Mouse (Mus musculus): ENCODE measurements at regions not wholly inside any gene's neighbourhood (a gene's known extent, or its start where the extent isn't known, plus 50 kb on each side); places are given as distances from the start of the nearest gene placed in this dataset.

DNA sequence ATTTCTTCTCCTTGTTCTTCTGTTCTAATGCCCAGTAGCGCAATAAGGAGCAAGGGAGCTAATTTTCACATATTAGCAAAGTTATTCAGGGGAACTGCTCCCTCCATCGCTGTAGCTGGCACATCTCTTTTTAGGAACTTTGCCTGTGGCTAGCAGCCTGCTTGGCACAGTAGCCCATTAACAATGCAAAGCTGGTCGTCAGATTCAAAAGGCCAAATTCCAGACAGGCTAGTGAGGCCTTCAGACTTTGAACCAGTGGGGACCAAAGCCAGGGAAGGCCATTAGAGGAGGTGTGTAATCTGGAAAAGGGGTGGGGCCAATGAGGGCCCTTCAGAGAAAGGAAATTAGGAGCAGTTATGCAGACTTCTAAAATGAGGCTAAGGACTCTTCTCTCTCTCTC, 181.5 kb downstream of the Emp1 start:
- no peak for TF ChIP-seq CTCF (IDR thresholded peaks at IDR 0.05; ENCODE audit: control insufficient read depth, insufficient read depth, insufficient replicate concordance, low read depth, low read length)
- no peak for TF ChIP-seq POLR2A (IDR thresholded peaks at IDR 0.05; ENCODE audit: control insufficient read depth, low read depth, low read length)
